Mouse (Mus musculus) neural tube, embryonic 10.5 days (tissue): Measurements from ENCODE around the gene Gm49450.
A peak's percentile ranks its signal among the peaks of the same experiment; 100 is the strongest.

Experiments
- DNase-seq: peaks from one replicate; pipeline ENCODE4 v3.0.0-alpha.2; 2017; ENCODE audit warnings: low spot score; ENCODE audit errors: extremely low spot score

Gm49450 gene

GRCm38 (mm10) chr15:98893940-98894745 lies 59.2 kb downstream of the Gm49450 start, which contains the start of gene Rhebl1:
Gene Rhebl1, minus strand, starts transcription at chr15:98894540.
- peak; percentile 67 for DNase-seq

- DNase-seq, result no peak
Observed at GRCm38 (mm10) chr15:98893036-98893435, 60.3 kb downstream of the Gm49450 start.

- peak; percentile 42 for DNase-seq
Observed at GRCm38 (mm10) chr15:98891907-98892606, 61.3 kb downstream of the Gm49450 start.

- DNase-seq, result no peak
Observed at GRCm38 (mm10) chr15:98891198-98891742, 62.1 kb downstream of the Gm49450 start.

- no peak for DNase-seq
Observed at GRCm38 (mm10) chr15:98887526-98887925, 65.8 kb downstream of the Gm49450 start.

- DNase-seq, result no peak
Observed at GRCm38 (mm10) chr15:98886667-98887387, 66.5 kb downstream of the Gm49450 start.

GRCm38 (mm10) chr15:98884106-98884505 lies 69.2 kb downstream of the Gm49450 start:
- DNase-seq, result no peak

- no peak for DNase-seq
Observed at GRCm38 (mm10) chr15:98883661-98884060, 69.7 kb downstream of the Gm49450 start.
